Mouse (Mus musculus): ENCODE measurements around the gene Pqlc2.

Gene Pqlc2

DNA sequence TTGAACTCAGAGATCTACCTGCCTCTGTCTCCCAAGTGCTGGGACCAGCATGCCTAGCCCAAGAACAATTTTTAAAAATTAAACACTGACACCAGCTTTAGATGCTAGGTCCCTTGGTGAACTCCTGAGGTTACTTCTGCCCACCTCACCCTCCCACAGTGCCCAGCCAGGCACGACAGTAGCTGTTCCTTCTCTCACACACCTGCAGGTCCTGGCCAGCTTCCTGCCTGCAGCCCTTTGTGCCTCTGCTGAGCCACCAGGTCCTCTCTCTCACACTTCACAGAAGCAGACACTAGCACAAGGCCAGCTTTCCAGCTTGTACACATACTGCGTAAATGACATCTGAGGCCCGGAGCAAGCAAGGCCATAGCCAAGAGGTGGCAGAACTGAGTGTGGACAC lies 5.0 kb downstream of the Pqlc2 start:
- DNase-seq (ENCODE audit: low read depth, low spot score): no peak

- peak; percentile 52 for DNase-seq (ENCODE audit: low read depth, low spot score)
These were observed 8.3 kb downstream of the Pqlc2 start for GRCm38 (mm10) chr4:139302241-139302640.

DNA sequence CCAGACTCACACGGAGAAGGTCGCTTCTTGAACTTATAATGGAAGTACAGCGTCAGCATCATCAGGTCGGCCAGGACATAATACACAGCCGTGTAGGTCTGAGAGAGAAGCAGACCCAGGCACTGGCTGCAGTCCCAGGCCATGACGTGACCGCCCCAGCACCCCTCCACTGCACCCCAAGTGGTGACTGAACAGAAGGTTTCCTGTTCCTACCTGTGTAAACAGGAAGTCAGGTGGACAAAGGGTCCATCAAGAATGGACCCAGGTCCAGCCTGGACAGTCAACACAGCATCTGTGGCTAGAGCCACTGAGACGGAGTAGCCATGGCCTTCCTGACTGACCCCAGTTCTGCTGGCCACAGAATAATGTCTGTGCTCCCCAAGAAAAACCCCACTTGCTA lies 8.7 kb downstream of the Pqlc2 start:
- DNase-seq (ENCODE audit: low read depth, low spot score): no peak

GRCm38 (mm10) chr4:139298671-139299366 lies 11.7 kb downstream of the Pqlc2 start:
- DNase-seq (ENCODE audit: low read depth, low spot score): no peak

DNA sequence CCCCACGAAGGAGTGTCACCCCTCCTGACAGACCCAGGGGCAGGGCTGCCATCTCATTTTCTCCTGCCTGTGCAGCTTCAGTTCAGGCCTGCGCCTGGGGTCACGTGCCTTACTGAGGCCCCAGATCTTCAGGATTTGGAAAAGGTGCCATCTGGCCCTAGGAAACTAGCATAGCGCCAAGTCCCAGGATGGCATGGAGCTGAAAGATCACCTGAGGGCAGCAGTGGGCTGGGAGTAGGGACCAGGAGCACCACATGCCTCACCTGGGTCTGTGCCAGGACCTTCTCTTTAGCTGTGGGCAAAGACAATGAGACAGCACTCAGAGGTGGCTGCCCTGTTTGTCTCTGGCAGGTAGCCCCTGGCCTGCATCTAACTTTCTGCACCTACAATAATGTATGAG lies 12.9 kb downstream of the Pqlc2 start:
- no peak for DNase-seq (ENCODE audit: low read depth, low spot score)

DNA sequence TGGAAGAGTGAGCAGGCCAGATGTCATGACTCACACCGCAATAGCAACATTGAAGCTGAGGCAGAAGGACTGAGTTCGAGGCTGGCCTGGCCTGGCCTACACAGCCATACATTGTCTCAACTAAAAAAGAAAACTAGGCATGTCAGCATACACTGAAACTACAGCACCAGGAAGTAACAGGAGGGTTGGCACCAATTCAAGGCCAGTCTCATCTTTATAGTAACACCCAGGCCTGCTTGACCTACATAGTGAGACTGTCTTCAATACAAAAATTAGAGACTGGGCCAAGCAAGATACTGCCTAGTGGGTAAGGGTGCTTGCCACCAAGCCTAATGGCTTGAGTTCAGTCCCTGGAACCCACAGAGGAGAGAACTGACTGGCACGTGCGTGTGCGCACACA lies 18.5 kb downstream of the Pqlc2 start:
- no peak for DNase-seq (ENCODE audit: low read depth, low spot score)

DNA sequence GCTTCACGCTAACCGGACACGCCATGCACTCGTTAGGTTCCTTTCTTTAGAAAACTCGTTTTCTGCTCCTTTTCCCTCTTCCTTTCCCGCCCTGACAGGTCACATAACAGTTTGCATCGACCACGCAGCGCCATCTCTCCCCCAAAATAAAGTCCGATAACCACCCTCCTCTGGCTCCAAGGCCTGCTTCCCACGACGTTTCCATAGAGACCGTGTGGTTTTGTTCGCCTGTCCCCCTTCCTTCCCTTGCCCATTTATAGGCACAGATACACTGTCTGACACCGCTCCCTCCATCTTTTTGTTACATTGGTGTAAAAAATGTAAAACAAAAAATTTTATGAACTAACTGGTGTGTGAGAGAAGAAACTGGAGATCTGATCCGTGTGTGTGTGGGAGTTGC lies 19.4 kb downstream of the Pqlc2 start:
- DNase-seq (ENCODE audit: low read depth, low spot score): no peak

- DNase-seq (ENCODE audit: low read depth, low spot score): peak; percentile 80
These were observed 21.5 kb downstream of the Pqlc2 start for GRCm38 (mm10) chr4:139289017-139289416.

DNA sequence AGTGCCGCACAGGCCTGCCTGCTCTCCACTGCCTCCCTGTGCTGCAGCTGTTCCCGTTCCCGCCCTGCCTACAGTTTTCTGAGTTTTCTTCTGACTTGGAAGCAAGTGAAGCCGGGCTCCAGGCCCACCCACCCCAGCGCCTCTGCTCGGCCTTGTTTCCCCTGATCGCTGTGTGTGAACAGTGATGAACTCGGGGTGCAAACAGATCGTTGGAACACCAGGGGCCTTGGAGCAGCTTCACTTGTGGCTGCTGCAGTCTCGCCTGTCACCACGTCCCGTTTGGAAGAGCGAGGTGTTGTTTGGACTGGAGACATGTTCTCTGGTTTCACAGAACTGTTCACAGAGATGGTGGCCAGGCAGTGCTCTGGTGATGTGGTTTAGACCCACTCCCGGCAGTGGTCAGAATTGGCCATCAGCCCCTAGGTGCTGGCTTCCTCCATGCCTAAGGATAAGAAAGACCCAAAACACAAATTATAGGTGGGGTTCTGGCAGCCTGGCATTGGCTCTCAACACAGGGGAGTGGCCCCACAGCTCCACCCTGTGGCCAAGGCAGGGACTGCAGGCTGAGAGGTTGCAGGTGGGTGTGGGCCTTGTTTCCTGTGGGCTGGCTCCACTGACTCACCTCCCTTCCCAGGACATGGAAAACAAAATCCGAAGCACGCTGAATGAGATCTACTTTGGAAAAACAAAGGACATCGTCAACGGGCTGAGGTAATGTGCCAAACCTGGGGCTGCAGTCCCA lies 23.2 kb downstream of the Pqlc2 start:
- DNase-seq (ENCODE audit: low read depth, low spot score): peak; percentile 79

DNA sequence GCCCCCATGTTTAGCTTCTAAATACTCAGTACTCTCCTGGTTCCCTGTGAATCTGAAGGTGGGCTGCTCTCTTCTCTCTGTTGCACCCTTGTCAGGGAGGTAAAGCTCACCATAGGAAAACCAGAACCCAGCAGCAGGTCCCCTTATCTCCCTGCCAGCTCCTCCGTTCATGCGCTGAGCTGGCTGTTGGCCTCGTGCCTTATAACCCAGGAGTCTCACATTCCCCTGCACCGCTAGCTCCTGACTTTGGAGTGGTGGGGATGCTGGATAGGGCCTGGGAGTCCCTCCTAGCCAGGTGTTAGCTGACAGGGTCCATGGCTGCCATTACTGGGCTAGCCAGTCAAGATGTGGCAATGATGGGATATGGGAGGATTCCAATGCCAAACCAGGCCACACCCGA lies 24.3 kb downstream of the Pqlc2 start:
- DNase-seq (ENCODE audit: low read depth, low spot score): no peak

DNA sequence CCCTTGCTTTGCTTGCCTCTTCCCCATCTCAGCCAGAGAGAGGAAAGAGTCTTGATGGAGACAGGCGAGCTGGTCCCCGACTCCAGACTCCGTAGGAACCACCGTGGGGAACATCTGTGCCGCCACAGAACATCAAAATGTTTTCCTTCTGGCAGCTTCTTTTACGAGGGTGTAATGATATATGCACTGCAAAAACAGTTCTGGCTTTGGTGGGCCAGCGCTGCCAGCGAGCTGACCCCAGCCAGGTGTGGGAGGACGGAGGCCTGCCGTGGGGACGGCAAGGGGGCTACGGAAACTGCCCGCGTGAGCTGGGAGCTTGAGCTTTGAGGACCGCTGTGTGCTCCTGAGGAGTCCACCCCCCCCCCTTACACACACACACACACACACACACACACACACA lies 25.6 kb downstream of the Pqlc2 start:
- DNase-seq (ENCODE audit: low read depth, low spot score): no peak

- DNase-seq (ENCODE audit: low read depth, low spot score): no peak
These were observed 27.5 kb downstream of the Pqlc2 start for GRCm38 (mm10) chr4:139282955-139283417.

DNA sequence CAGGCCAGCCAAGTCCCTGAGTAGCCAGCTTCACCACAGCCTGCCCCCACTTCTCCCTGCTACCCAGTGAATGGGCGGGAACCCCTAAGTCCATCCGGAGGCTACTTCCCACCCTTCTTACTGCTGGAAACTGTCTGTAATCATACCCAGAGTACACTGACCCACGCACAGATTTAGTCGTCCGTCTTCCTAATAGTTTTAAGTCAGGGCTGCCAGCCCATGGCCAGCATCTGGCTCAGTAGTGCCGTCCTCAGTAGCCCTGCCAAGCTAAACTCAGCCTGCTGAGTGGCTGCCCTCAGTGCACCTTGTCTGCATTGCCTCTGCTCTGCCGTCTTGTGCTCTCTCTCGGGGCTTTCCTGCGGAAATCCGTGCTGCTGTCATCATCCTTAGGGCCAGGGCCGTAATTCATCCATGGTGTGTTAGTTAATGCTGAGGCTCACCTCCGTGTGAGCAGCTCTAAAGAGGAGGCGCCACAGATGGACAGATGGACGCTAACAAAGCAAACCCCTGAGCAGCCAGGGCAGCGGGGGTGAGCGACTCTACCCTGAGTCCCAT lies 28.6 kb downstream of the Pqlc2 start:
- no peak for DNase-seq (ENCODE audit: low read depth, low spot score)

GRCm38 (mm10) chr4:139280530-139280929 lies 30.0 kb downstream of the Pqlc2 start:
- no peak for DNase-seq (ENCODE audit: low read depth, low spot score)

DNA sequence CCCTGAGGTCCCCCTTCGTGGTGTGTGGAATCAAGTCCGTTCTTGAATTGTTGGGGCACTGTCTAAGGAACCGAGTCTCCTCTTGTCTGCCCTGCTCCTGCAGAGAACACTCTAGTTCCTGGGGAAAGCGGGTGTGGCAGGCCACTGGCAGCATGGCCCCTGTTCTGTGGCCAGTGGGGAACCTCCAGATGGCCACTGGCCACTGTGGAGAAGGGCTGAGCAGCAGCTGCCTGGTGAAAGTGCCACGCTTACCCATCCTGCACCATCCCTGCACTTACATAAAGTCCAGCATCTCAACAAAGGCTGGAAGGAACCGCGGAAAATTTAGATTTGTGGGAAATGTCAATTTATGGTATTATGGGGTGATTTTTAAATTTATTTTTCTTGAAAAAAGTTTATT lies 34.1 kb downstream of the Pqlc2 start:
- DNase-seq (ENCODE audit: low read depth, low spot score): no peak

- DNase-seq (ENCODE audit: low read depth, low spot score): no peak
These were observed 35.9 kb downstream of the Pqlc2 start for GRCm38 (mm10) chr4:139274573-139274972.

- no peak for DNase-seq (ENCODE audit: low read depth, low spot score)
These were observed 37.4 kb downstream of the Pqlc2 start for GRCm38 (mm10) chr4:139272951-139273680.

- DNase-seq (ENCODE audit: low read depth, low spot score): no peak
These were observed 38.9 kb downstream of the Pqlc2 start for GRCm38 (mm10) chr4:139271562-139271961.

DNA sequence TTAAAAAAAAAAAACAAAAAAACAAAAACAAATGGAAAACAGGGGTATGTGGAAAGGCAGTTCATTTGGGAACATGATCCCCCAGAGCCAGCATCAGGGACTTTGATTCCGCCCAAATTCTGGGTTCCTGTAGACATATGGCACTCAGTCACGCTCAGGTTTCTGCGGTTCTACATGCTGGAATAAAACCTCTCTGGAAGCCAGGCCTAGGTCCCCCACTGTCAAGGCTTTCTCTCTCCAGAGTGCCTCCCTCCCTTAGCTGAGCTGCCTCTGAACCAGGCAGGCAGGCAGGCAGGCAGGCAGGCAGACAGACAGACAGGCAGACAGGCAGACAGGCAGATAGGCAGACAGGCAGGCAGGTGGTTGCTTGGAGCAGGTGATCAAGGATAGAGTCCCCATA lies 40.3 kb downstream of the Pqlc2 start:
- DNase-seq (ENCODE audit: low read depth, low spot score): no peak

DNA sequence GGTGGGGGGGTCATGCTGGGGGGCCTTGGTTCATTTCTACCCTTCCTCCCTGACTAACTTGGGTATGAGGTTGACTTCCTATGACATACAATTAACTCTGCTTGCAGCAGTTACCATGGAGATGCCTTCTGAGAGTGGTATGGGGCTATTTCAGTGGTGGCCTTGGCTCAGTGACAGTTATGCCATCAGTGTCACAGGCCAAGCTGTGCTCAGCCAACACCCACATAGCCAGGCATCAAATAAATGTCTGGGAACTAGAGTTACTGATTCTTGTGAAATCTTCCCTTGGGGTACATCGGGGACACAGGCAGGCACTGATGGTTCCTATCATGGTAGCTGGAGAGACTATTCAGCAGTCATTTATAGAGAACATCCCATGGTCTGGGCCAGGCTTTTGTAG lies 42.3 kb downstream of the Pqlc2 start:
- no peak for DNase-seq (ENCODE audit: low read depth, low spot score)

- DNase-seq (ENCODE audit: low read depth, low spot score): no peak
These were observed 43.2 kb downstream of the Pqlc2 start for GRCm38 (mm10) chr4:139267335-139267734.

- no peak for DNase-seq (ENCODE audit: low read depth, low spot score)
These were observed 44.0 kb downstream of the Pqlc2 start for GRCm38 (mm10) chr4:139266500-139266865.

Data from ES-CJ7 (cell line).